In genomic region chr11:80199316-80199715, GRCm38 (mm10) we compare ENCODE assay signal across 26 mouse cellular contexts. TPM values are rescaled to one million over a fixed set of nuclear protein-coding genes. Genes with fewer than 3 reads are reported as not detected.
"Had no signal": no experiment of that assay in that cellular context is flagged by ENCODE, and none has a peak within 500 bp of the region (broad histone marks: within the 10 kb centered on the region; RNA-seq: fewer than 3 reads in every experiment).

No protein-coding gene starts in this region.

- DNase-seq: forebrain, postnatal 0 days; gastrocnemius, adult 2 months; gastrocnemius, postnatal 10 days; gastrocnemius, postnatal 25 days; heart, adult 2 months; heart, postnatal 10 days; heart, postnatal 4 days; kidney, adult 18-20 months; kidney, adult 8-10 months; kidney, postnatal 10 days; kidney, postnatal 4 days had no signal

- H3K36me3 ChIP-seq: forebrain, embryonic 15.5 days; hindbrain, embryonic 12.5 days had no signal

- H3K9ac ChIP-seq: forebrain, embryonic 15.5 days; forebrain, postnatal 0 days; heart, embryonic 12.5 days; hindbrain, embryonic 12.5 days; hindbrain, embryonic 14.5 days; intestine, embryonic 15.5 days; limb, embryonic 12.5 days had no signal

- H3K27ac ChIP-seq: forebrain, embryonic 15.5 days; gastrocnemius, adult 2 months; heart, adult 2 months; heart, embryonic 10.5 days; hindbrain, embryonic 10.5 days; hindbrain, embryonic 12.5 days; hindbrain, embryonic 14.5 days; intestine, embryonic 15.5 days; layer of hippocampus, adult 2 months; left cerebral cortex, adult 2 months; limb, embryonic 10.5 days; limb, embryonic 12.5 days had no signal

- H3K27me3 ChIP-seq: forebrain, embryonic 15.5 days; heart, embryonic 12.5 days; hindbrain, embryonic 12.5 days; intestine, embryonic 15.5 days; limb, embryonic 12.5 days had no signal

- H3K4me3 ChIP-seq: forebrain, embryonic 15.5 days; gastrocnemius, adult 2 months; heart, adult 2 months; heart, embryonic 10.5 days; heart, embryonic 12.5 days; hindbrain, embryonic 10.5 days; hindbrain, embryonic 12.5 days; intestine, embryonic 15.5 days; layer of hippocampus, adult 2 months; left cerebral cortex, adult 2 months; limb, embryonic 10.5 days; limb, embryonic 12.5 days had no signal

- H3K4me1 ChIP-seq: forebrain, embryonic 15.5 days; heart, embryonic 10.5 days; heart, embryonic 12.5 days; hindbrain, embryonic 10.5 days; hindbrain, embryonic 12.5 days; intestine, embryonic 15.5 days; limb, embryonic 10.5 days; limb, embryonic 12.5 days had no signal

- H3K4me2 ChIP-seq: forebrain, embryonic 15.5 days; heart, embryonic 12.5 days; hindbrain, embryonic 12.5 days; hindbrain, embryonic 14.5 days; intestine, embryonic 15.5 days; limb, embryonic 12.5 days had no signal

- H3K9me3 ChIP-seq: forebrain, embryonic 15.5 days; heart, embryonic 10.5 days; hindbrain, embryonic 10.5 days; hindbrain, embryonic 12.5 days; intestine, embryonic 15.5 days; limb, embryonic 10.5 days; limb, embryonic 12.5 days had no signal

- ATAC-seq: forebrain, embryonic 15.5 days; forebrain, postnatal 0 days; hindbrain, embryonic 16.5 days; inflammation-experienced regulatory T-cells, adult 6 months; intestine, embryonic 15.5 days; intestine, postnatal 0 days had no signal

RNA-seq across cellular contexts. Expression of gene Adap2, which starts 45.4 kb away (rescaled TPM):
- total RNA-seq: granulocyte monocyte progenitor cell, adult 5-6 weeks had no signal
